Mouse (Mus musculus): ENCODE measurements around the gene Kidins220. TPM values are rescaled to one million over a fixed set of nuclear protein-coding genes. Genes with fewer than 3 reads are reported as not detected.

Gene Kidins220
- polyA plus RNA-seq, 1 experiment, result 161 TPM

- H3K4me1 ChIP-seq (ENCODE audit: control insufficient read depth, insufficient read depth, low read length), result peaks cover 2% of the 10 kb centered on the region; the same call in 1 of the 2 replicates
- DNase-seq, result peak; percentile 85 to 89
- peaks cover 3% of the 10 kb centered on the region; the same call in 1 of the 2 replicates for H3K27me3 ChIP-seq (ENCODE audit: control insufficient read depth, insufficient read depth, low read length)
- H3K4me3 ChIP-seq (replicated peaks; ENCODE audit: insufficient read depth, low read depth, low read length), result peak overlapping the region; percentile 69
- peak overlapping the region; percentile 51; the same call in 1 of the 2 replicates for H3K27ac ChIP-seq (ENCODE audit: insufficient read depth, low read length)
- WGBS, result under 1% methylated on average over 61 of the region's 61 CpGs
- no peak for TF ChIP-seq CTCF (IDR thresholded peaks at IDR 0.05; ENCODE audit: borderline replicate concordance, insufficient read depth, low read depth, low read length)
- 0 out of 2 replicates have a peak, but pooled peaks have one; percentile 12 for TF ChIP-seq POLR2A (IDR thresholded peaks at IDR 0.05; ENCODE audit: borderline replicate concordance, insufficient read depth, low read length)
Observed at GRCm38 (mm10) chr12:25098561-25099312, 124.0 kb downstream of the Kidins220 start.

- peaks cover 3% of the 10 kb centered on the region; the same call in 1 of the 2 replicates for H3K27me3 ChIP-seq (ENCODE audit: control insufficient read depth, insufficient read depth, low read length)
- no peak overlapping the region; the same call in 1 of the 2 replicates for H3K27ac ChIP-seq (ENCODE audit: insufficient read depth, low read length)
- TF ChIP-seq CTCF (IDR thresholded peaks at IDR 0.05; ENCODE audit: borderline replicate concordance, insufficient read depth, low read depth, low read length) (no peak), POLR2A (IDR thresholded peaks at IDR 0.05; ENCODE audit: borderline replicate concordance, insufficient read depth, low read length) (no peak)
- peaks cover 2% of the 10 kb centered on the region; the same call in 1 of the 2 replicates for H3K4me1 ChIP-seq (ENCODE audit: control insufficient read depth, insufficient read depth, low read length)
- peak; percentile 32 to 36 for DNase-seq
- 2% methylated on average over 9 of the region's 9 CpGs for WGBS
- H3K4me3 ChIP-seq (replicated peaks; ENCODE audit: insufficient read depth, low read depth, low read length), result peak overlapping the region; percentile 69
Observed at GRCm38 (mm10) chr12:25099313-25099562, 124.5 kb downstream of the Kidins220 start.

- Histone ChIP-seq H3K27me3 (ENCODE audit: control insufficient read depth, insufficient read depth, low read length) (peaks cover 3% of the 10 kb centered on the region; the same call in 1 of the 2 replicates), H3K4me1 (ENCODE audit: control insufficient read depth, insufficient read depth, low read length) (peaks cover 2% of the 10 kb centered on the region; the same call in 1 of the 2 replicates), H3K27ac (ENCODE audit: insufficient read depth, low read length) (no peak overlapping the region; the same call in 1 of the 2 replicates), H3K4me3 (replicated peaks; ENCODE audit: insufficient read depth, low read depth, low read length) (peak overlapping the region; percentile 69)
- TF ChIP-seq POLR2A (IDR thresholded peaks at IDR 0.05; ENCODE audit: borderline replicate concordance, insufficient read depth, low read length), result no peak
- TF ChIP-seq CTCF (IDR thresholded peaks at IDR 0.05; ENCODE audit: borderline replicate concordance, insufficient read depth, low read depth, low read length), result no peak
- DNase-seq, result peak; percentile 23 to 40
- 2% methylated on average over 38 of the region's 38 CpGs for WGBS
Observed at GRCm38 (mm10) chr12:25099563-25100408, 125.1 kb downstream of the Kidins220 start.

DNA sequence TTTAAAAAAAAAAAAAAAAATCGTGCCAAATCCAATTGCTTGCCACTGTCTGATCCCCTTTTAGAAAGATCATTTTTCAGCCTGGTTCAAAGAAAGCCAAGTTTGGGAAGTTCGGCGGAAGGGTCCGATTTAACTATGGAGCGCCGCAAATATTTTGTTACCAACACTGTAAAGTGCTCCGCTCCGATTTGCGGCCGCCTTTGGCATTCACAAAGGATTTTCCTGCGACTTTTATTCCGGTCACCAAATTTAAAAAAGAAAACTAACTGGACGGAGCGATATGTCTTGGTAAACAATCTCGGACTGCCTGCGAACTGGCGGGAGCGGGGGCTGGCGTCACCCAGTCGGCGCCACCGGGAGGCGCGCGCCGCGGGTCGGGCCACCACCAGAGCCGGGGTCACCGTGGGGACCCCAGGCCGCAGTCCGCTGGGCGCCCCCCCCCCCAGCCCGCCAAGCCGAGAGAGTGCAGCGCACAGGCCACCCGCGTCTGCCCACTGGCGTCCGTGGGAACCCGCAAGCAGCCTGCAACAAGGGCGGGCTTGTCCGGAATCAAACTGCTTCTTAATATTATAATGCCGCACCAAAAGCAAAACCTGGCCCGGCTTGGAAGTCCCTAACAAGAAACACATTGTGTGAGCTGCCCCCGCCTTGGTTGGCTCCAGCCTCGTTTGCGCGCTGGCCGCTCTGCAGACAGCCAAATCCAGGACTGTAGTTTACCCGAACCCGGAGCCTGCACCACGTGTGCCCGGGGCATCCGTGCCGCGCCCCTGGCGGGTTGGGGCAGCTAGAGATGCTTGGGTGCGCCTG, 125.9 kb downstream of the Kidins220 start:
- peak; percentile 38 to 46 for DNase-seq
- Histone ChIP-seq H3K4me1 (ENCODE audit: control insufficient read depth, insufficient read depth, low read length) (peaks cover 2% of the 10 kb centered on the region; the same call in 1 of the 2 replicates), H3K4me3 (replicated peaks; ENCODE audit: insufficient read depth, low read depth, low read length) (peak overlapping the region; percentile 69), H3K27ac (ENCODE audit: insufficient read depth, low read length) (no peak overlapping the region), H3K27me3 (ENCODE audit: control insufficient read depth, insufficient read depth, low read length) (peaks cover 3% of the 10 kb centered on the region; the same call in 1 of the 2 replicates)
- 2% methylated on average over 58 of the region's 59 CpGs for WGBS
- no peak for TF ChIP-seq POLR2A (IDR thresholded peaks at IDR 0.05; ENCODE audit: borderline replicate concordance, insufficient read depth, low read length)
- no peak for TF ChIP-seq CTCF (IDR thresholded peaks at IDR 0.05; ENCODE audit: borderline replicate concordance, insufficient read depth, low read depth, low read length)

DNA sequence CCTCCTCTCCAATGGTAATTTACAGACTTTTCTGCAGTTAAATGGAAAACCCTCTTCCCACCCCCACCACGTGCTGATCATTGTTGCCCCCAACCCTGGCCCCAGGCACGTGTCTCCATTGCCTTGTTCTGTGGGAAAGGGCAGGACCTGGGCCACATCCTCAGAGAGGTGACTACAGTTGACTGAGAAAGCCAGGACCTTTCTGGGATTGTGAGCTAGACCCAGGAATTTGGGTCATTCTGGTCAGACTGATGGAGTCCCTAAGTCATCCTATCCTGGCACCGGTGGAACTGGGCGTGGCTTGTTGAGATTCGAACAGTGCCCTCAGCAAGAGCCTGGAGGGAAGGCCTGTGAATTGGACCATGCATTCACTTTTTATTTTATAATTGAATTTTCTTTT, 126.7 kb downstream of the Kidins220 start:
- DNase-seq, result peak; percentile 9 to 18
- TF ChIP-seq CTCF (IDR thresholded peaks at IDR 0.05; ENCODE audit: borderline replicate concordance, insufficient read depth, low read depth, low read length) (no peak), POLR2A (IDR thresholded peaks at IDR 0.05; ENCODE audit: borderline replicate concordance, insufficient read depth, low read length) (no peak)
- peaks cover 2% of the 10 kb centered on the region; the same call in 1 of the 2 replicates for H3K4me1 ChIP-seq (ENCODE audit: control insufficient read depth, insufficient read depth, low read length)
- WGBS, result 57% methylated on average over 5 of the region's 5 CpGs
- H3K27ac ChIP-seq (ENCODE audit: insufficient read depth, low read length), result no peak overlapping the region
- no peak overlapping the region for H3K4me3 ChIP-seq (replicated peaks; ENCODE audit: insufficient read depth, low read depth, low read length)
- peaks cover 3% of the 10 kb centered on the region; the same call in 1 of the 2 replicates for H3K27me3 ChIP-seq (ENCODE audit: control insufficient read depth, insufficient read depth, low read length)

GRCm38 (mm10) chr12:25103911-25104310, 129.2 kb downstream of the Kidins220 start:
- no peak overlapping the region for H3K4me3 ChIP-seq (replicated peaks; ENCODE audit: insufficient read depth, low read depth, low read length)
- H3K27me3 ChIP-seq (ENCODE audit: control insufficient read depth, insufficient read depth, low read length), result peaks cover 3% of the 10 kb centered on the region; the same call in 1 of the 2 replicates
- no peak overlapping the region for H3K27ac ChIP-seq (ENCODE audit: insufficient read depth, low read length)
- DNase-seq, result no peak
- peaks cover 2% of the 10 kb centered on the region; the same call in 1 of the 2 replicates for H3K4me1 ChIP-seq (ENCODE audit: control insufficient read depth, insufficient read depth, low read length)
- TF ChIP-seq CTCF (IDR thresholded peaks at IDR 0.05; ENCODE audit: borderline replicate concordance, insufficient read depth, low read depth, low read length) (no peak), POLR2A (IDR thresholded peaks at IDR 0.05; ENCODE audit: borderline replicate concordance, insufficient read depth, low read length) (no peak)
- 85% methylated on average over 6 of the region's 6 CpGs for WGBS

DNA sequence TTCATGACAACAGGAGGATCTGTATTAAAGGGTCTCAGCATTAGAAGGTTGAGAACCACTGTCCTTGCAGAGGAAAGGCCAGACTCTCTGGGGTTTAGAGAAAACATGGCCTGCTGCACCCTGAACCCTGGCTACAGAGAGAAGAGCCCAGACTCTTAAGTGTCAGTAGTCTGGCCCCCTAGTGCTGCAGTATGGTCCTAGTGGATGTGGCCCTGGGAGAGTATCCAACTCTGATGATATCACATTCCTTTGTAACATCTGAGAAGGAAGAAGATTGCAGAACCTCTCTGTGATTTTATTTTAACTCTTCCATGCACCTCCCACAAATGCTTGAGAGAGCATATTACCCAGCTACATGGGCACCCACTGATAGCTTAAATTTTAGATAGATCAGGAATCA, 129.8 kb downstream of the Kidins220 start:
- Histone ChIP-seq H3K27me3 (ENCODE audit: control insufficient read depth, insufficient read depth, low read length) (peaks cover 3% of the 10 kb centered on the region; the same call in 1 of the 2 replicates), H3K27ac (ENCODE audit: insufficient read depth, low read length) (no peak overlapping the region), H3K4me3 (replicated peaks; ENCODE audit: insufficient read depth, low read depth, low read length) (no peak overlapping the region), H3K4me1 (ENCODE audit: control insufficient read depth, insufficient read depth, low read length) (peaks cover 2% of the 10 kb centered on the region; the same call in 1 of the 2 replicates)
- TF ChIP-seq POLR2A (IDR thresholded peaks at IDR 0.05; ENCODE audit: borderline replicate concordance, insufficient read depth, low read length) (no peak), CTCF (IDR thresholded peaks at IDR 0.05; ENCODE audit: borderline replicate concordance, insufficient read depth, low read depth, low read length) (no peak)
- DNase-seq, result no peak
